Mouse (Mus musculus) liver, postnatal 0 days (tissue): ENCODE measurements around the gene Gak. TPM values are rescaled to one million over a fixed set of nuclear protein-coding genes. Genes with fewer than 3 reads are reported as not detected.

Source experiments
- ATAC-seq: fragments of 200-750 bp; cut with Nextera tagmentation; 2 replicates; pipeline ENCODE4 v1.8.0; 2017; ENCODE audit warnings: mild to moderate bottlenecking, moderate library complexity
- DNase-seq: peaks from one replicate; pipeline ENCODE4 v3.0.0-alpha.2; 2016
- H3K27ac ChIP-seq: fragments of 300-500 bp; sonication (generic); 2 replicates; pipeline ENCODE4 v1.5.1; 2014; ENCODE audit warnings: antibody characterized with exemption, moderate library complexity, mild to moderate bottlenecking, low read depth
- H3K27me3 ChIP-seq: fragments of 300-500 bp; sonication (generic); 2 replicates; pipeline ENCODE4 v1.6.1; 2014; ENCODE audit warnings: low read length, control low read depth, mixed read lengths; ENCODE audit not compliant: insufficient read depth
- H3K36me3 ChIP-seq: fragments of 300-500 bp; sonication (generic); replicated peaks from 2 replicates; pipeline ENCODE4 v1.6.1; 2014; ENCODE audit warnings: mild to moderate bottlenecking, control low read depth, low read length, moderate library complexity, mixed read lengths; ENCODE audit not compliant: insufficient read depth
- H3K4me1 ChIP-seq: fragments of 300-500 bp; sonication (generic); 2 replicates; pipeline ENCODE4 v1.6.1; 2014; ENCODE audit warnings: antibody characterized with exemption, mild to moderate bottlenecking, control low read depth; ENCODE audit not compliant: insufficient read depth
- H3K4me2 ChIP-seq: fragments of 300-500 bp; sonication (generic); 2 replicates; pipeline ENCODE4 v1.6.1; 2014; ENCODE audit warnings: low read depth, mild to moderate bottlenecking, low read length, moderate library complexity, mixed read lengths
- H3K4me3 ChIP-seq: fragments of 300-500 bp; sonication (generic); 2 replicates; pipeline ENCODE4 v1.5.1; 2014; ENCODE audit warnings: low read depth, low read length
- H3K9ac ChIP-seq: fragments of 300-500 bp; sonication (generic); replicated peaks from 2 replicates; pipeline ENCODE4 v1.6.1; 2014; ENCODE audit warnings: mild to moderate bottlenecking, moderate library complexity
- H3K9me3 ChIP-seq: fragments of 300-500 bp; sonication (generic); 2 replicates; pipeline ENCODE4 v1.6.1; 2016; ENCODE audit warnings: mild to moderate bottlenecking, control low read depth, low read length, mixed read lengths
- CTCF ChIP-seq: sonication (generic); IDR thresholded peaks from 2 replicates; pipeline ENCODE4 v1.5.1; 2016; ENCODE audit warnings: antibody characterized with exemption, low read depth
- EP300 ChIP-seq: IDR thresholded peaks from 2 replicates; pipeline ENCODE4 v1.6.1; 2016; ENCODE audit warnings: antibody characterized with exemption, low read depth, mild to moderate bottlenecking
- WGBS: fragments of 180-500 bp; shearing (Covaris S2); extraction: QIAGEN DNeasy Blood & Tissue Kit; methylation state at CpG from one replicate; pipeline ENCODE4 v1.1.7; 2014; ENCODE audit not compliant: insufficient replicate concordance; 5-methylcytosine and 5-hydroxymethylcytosine counted together
- polyA plus RNA-seq: library from polyadenylated mRNA; unstranded; fragments of >200 nt; fragmentation: Nextera tagmentation; extraction: Ambion mirVana; gene quantifications from 2 replicates; pipeline ENCODE4 v1.2.1, GENCODE M21; 2015

Gene Gak
- polyA plus RNA-seq, 1 experiment from 2014 or later = 17.5 TPM

- 74% methylated on average over 5 of the region's 5 CpGs for WGBS
- Histone ChIP-seq H3K36me3 (peaks cover 66% of the 10 kb centered on the region), H3K27ac (no peak overlapping the region), H3K9ac (no peak overlapping the region), H3K4me3 (no peak overlapping the region), H3K27me3 (no peaks in the 10 kb centered on the region), H3K4me2 (no peak overlapping the region), H3K9me3 (no peaks in the 10 kb centered on the region), H3K4me1 (no peaks in the 10 kb centered on the region)
- DNase-seq (no peak), ATAC-seq (no peak)
- TF ChIP-seq EP300 = no peak
- no peak for TF ChIP-seq CTCF
These were observed 21.7 kb upstream of the Gak start for GRCm38 (mm10) chr5:108651136-108651720.

GRCm38 (mm10) chr5:108650341-108650740 is 20.8 kb upstream of the Gak start:
- 92% methylated on average over 7 of the region's 7 CpGs for WGBS
- Histone ChIP-seq H3K4me1 (no peaks in the 10 kb centered on the region), H3K9me3 (no peaks in the 10 kb centered on the region), H3K4me2 (no peak overlapping the region), H3K36me3 (peaks cover 60% of the 10 kb centered on the region), H3K9ac (no peak overlapping the region), H3K27me3 (no peaks in the 10 kb centered on the region), H3K4me3 (no peak overlapping the region), H3K27ac (no peak overlapping the region)
- no peak for TF ChIP-seq EP300
- TF ChIP-seq CTCF = no peak
- no peak for ATAC-seq
- DNase-seq = no peak

GRCm38 (mm10) chr5:108648937-108649576 is 19.5 kb upstream of the Gak start:
- H3K36me3 ChIP-seq = peaks cover 48% of the 10 kb centered on the region
- ATAC-seq = no peak

GRCm38 (mm10) chr5:108647820-108648465 is 18.4 kb upstream of the Gak start:
- no peak overlapping the region for H3K4me2 ChIP-seq
- WGBS = 87% methylated on average over 2 of the region's 2 CpGs
- no peaks in the 10 kb centered on the region for H3K4me1 ChIP-seq
- no peak overlapping the region for H3K27ac ChIP-seq
- TF ChIP-seq CTCF (no peak), EP300 (no peak)
- H3K36me3 ChIP-seq = peaks cover 39% of the 10 kb centered on the region
- H3K9ac ChIP-seq = no peak overlapping the region
- DNase-seq (no peak), ATAC-seq (no peak)
- no peak overlapping the region for H3K4me3 ChIP-seq
- H3K27me3 ChIP-seq = no peaks in the 10 kb centered on the region
- no peaks in the 10 kb centered on the region for H3K9me3 ChIP-seq

More at GRCm38 (mm10) chr5:108648937-108649576, 19.5 kb upstream of the Gak start:
- no peaks in the 10 kb centered on the region for H3K9me3 ChIP-seq
- WGBS = 85% methylated on average over 11 of the region's 11 CpGs
- no peaks in the 10 kb centered on the region for H3K4me1 ChIP-seq
- no peaks in the 10 kb centered on the region for H3K27me3 ChIP-seq
- no peak overlapping the region for H3K4me3 ChIP-seq
- H3K9ac ChIP-seq = no peak overlapping the region
- no peak overlapping the region for H3K27ac ChIP-seq
- DNase-seq = no peak
- TF ChIP-seq CTCF (no peak), EP300 (no peak)
- H3K4me2 ChIP-seq = no peak overlapping the region

GRCm38 (mm10) chr5:108647311-108647710 is 17.8 kb upstream of the Gak start:
- H3K4me2 ChIP-seq = no peak overlapping the region
- DNase-seq (no peak), ATAC-seq (no peak)
- no peak overlapping the region for H3K9ac ChIP-seq
- peaks cover 40% of the 10 kb centered on the region for H3K36me3 ChIP-seq
- no peak overlapping the region for H3K4me3 ChIP-seq
- no peaks in the 10 kb centered on the region for H3K9me3 ChIP-seq
- WGBS = 73% methylated on average over 2 of the region's 2 CpGs
- no peaks in the 10 kb centered on the region for H3K4me1 ChIP-seq
- TF ChIP-seq CTCF = no peak
- TF ChIP-seq EP300 = no peak
- H3K27ac ChIP-seq = no peak overlapping the region
- H3K27me3 ChIP-seq = no peaks in the 10 kb centered on the region

- WGBS = 91% methylated on average over 3 of the region's 3 CpGs
- DNase-seq (no peak), ATAC-seq (no peak)
- no peaks in the 10 kb centered on the region for H3K9me3 ChIP-seq
- no peak overlapping the region for H3K27ac ChIP-seq
- H3K4me2 ChIP-seq = no peak overlapping the region
- TF ChIP-seq CTCF = no peak
- TF ChIP-seq EP300 = no peak
- H3K4me1 ChIP-seq = no peaks in the 10 kb centered on the region
- H3K27me3 ChIP-seq = no peaks in the 10 kb centered on the region
- H3K9ac ChIP-seq = no peak overlapping the region
- H3K36me3 ChIP-seq = peaks cover 40% of the 10 kb centered on the region
- H3K4me3 ChIP-seq = no peak overlapping the region
These were observed 16.7 kb upstream of the Gak start for GRCm38 (mm10) chr5:108646343-108646660.
